Mouse (Mus musculus): ENCODE results near the gene Ryr2.
"Not testable (repeated sequence)": the region's sequence is repeated elsewhere in the genome, so short reads cannot be mapped to it uniquely, and the experiment has no call there.

Ryr2 gene

DNA sequence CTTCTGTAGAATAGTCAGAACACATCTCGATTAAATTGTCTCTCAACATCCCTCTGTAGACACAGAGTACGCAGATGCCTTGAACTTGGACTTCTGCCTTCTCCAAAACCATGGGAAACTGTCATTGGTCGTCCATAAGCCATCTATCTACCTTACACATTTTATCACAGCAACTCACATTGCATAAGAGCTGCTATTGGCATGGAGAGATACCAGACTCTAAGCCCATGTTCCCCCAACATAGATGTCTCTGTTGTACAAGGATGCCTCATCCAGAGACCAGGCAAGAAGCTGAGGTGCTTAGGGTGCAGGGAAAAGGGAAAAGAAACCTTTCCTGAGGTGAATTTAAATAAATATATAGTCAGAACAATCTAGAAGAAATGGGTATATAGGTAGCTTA lies 288.0 kb downstream of the Ryr2 start:
- ATAC-seq (ENCODE audit: insufficient number of reproducible peaks, low FRiP score, low TSS enrichment), result no peak

DNA sequence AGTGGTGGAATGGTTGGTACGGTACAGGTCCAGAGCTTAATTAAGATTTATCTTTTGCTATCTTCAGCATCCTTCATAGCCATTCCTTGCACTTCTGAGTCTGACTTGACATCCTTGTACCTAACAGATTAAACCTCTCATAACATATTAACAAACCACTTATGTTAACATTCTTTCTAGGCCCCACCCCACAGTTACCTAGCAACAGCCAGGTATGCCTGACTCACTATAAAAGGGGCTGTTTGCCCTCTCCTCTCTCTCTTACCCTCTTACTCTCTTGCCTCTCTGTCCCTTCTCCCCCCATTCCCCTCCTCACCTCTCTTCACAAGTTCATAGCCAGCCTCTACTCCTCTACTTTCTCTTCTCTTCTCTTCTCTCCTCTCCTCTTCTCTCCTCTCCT lies 297.4 kb downstream of the Ryr2 start:
- not testable (repeated sequence) for ATAC-seq (ENCODE audit: insufficient number of reproducible peaks, low FRiP score, low TSS enrichment)

DNA sequence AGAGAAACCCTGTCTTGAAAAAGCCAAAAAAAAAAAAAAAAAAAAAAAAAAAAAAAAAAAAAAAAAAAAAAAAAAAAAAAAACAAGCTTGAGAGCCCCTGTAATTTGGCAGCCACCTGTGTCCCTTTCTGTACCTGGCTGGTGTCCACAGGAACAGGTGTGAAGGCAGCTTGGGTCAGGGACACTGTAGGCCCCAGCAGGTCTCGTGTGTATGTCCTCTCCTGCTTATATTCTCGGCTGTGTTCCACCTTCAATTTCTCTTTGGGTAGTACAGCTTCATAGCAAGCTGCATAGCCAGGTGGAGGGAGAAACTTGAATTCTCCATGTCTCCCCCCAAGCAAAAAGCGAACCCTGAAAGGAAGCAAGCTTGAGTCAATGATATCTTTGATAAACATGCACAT lies 314.2 kb downstream of the Ryr2 start:
- ATAC-seq (ENCODE audit: insufficient number of reproducible peaks, low FRiP score, low TSS enrichment), result peak; percentile 92

DNA sequence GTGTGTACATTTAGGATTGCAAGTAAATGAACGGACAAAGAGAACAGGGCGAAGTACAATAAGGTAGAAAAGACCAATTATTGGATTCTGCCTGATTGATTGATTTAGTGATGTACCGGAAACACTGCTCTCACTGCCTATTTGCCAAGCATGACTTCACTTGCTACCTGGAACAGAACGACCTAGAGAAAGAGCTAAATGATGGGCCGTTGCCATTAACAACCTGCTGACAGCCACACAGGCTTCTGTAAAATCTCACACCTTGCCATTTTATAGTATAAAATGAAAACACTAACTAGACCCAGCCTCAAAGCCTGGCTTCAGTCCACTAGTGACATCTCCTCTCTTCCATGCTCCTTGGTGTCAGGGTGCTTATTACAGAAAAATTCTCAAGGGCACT lies 316.2 kb downstream of the Ryr2 start:
- ATAC-seq (ENCODE audit: insufficient number of reproducible peaks, low FRiP score, low TSS enrichment), result no peak

DNA sequence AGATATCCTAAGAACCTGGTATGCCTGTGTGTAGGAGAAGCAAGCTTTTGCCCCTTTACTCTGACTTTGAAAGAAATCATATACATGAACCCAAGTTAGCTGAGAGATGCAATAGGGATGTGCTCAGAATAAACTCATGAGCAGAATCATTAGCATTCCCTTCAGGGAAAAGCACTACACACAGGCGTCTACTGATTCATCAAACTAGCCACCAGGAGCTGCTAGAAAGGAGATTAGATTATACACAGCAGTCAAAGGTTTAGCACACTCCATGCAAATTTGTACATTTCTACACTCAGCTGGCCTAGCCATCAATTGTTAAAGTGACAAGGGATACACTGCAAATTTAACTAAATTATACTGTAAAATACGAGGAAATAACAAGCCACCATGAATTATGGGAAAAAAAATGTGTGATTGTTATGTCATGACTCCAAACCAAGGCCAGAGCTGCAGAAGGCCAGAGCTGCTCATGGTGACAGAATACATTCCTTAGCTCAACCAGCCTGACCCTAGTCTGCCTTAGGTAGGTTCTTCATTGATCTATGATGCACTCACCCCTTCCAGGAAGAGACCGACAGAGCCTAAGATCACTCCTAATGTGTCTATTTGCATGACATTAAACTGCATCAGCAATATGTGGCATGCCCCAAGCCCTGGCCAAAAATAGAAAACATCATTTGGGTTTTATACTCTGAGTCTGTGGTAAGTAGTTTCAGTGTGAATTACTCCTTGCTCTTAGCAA lies 324.2 kb downstream of the Ryr2 start:
- ATAC-seq (ENCODE audit: insufficient number of reproducible peaks, low FRiP score, low TSS enrichment), result no peak

DNA sequence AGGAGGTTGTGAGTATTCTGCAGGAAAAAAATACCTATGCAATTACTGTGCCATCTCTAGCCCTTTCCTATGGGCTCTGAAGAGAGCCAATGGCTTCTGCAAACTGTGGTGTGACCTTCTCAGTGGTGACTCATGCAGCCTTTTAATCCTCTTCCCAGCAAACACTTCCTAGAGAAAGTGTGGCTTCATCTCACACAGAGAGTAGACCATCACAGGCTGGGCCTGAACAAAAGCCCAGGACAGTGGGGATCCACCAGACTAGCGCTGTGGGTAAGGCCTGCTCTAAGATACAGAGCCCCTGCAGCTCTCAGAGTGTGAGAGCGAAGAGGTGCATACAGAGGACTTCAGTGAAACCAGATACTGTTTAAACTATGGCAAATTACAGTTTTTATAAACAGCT lies 325.7 kb downstream of the Ryr2 start:
- ATAC-seq (ENCODE audit: insufficient number of reproducible peaks, low FRiP score, low TSS enrichment), result peak; percentile 57; the same call in 1 of the 2 replicates

DNA sequence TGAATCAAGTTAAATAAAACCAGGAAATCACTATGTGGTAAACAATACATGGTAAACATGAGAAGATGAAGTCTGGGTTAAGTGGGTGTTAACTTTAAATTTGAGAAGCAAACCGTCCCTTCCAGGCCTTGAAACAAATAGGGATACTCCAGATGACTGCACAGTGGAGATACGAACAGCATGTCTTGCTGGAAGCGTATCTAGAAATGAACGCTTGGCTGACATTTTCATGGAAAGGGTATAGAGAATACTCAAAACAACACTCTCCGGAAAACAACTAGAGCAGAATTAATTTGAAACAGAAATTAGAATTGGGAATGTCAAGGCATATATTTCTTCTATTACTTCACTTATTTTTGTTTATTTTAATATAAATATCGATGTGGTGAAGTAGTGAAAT lies 329.0 kb downstream of the Ryr2 start:
- no peak for ATAC-seq (ENCODE audit: insufficient number of reproducible peaks, low FRiP score, low TSS enrichment)

DNA sequence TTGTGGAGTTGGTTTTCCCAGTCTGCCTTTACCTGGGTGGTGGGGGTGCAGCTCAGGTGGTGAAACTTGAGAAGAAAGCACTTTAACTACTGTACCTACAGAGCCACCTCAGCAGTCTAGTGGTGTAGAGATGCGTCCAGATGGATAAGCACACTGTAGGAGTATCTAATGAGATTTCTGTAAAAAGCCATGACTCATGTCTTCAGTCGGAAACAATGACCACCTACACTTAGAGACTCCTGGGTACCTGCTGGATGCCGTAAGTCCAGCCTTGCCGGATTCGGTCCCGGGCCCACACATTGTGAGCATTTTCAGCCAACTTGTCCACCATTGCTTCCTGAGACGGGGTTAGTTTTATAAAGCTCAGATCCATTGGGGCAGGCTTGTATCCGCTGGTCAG lies 334.6 kb downstream of the Ryr2 start:
- ATAC-seq (ENCODE audit: insufficient number of reproducible peaks, low FRiP score, low TSS enrichment), result no peak

DNA sequence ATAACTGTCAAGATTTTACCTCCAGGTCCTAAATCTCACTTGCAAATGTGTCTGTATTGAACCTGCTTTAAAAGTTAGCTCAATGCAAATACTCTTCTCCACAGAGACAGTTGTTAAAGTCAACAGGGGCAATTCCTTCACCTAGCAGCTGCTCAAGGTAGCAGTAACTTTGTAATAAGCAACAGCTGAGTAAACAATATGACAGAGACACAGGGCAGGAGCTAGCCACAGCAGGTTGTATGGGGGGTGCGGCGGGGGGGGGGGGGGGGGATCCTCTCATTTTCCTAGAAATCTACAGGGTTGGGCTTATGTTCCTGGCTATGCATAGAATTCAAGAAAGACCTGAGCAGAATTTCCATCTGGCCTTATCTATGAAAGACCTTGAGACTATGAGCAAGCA lies 339.8 kb downstream of the Ryr2 start:
- ATAC-seq (ENCODE audit: insufficient number of reproducible peaks, low FRiP score, low TSS enrichment), result no peak

DNA sequence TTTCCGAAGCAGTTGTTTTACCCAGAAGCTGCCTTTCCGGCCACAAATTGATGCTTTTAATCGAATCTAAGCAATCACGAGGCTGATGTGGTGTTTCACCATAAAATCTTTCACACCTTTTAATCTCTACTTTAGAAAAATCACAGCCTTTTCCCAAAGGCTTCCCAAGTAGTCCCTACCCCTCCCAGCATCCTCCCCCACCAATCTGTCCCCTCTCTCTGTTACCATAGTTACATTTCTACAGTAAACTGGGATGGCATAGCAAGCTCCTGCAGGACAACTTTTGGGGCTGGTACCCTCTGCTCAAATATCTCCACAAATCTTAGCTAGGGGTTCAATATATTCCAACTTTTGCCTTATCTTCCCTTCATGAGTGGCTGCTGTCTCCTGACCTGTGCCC lies 342.8 kb downstream of the Ryr2 start:
- ATAC-seq (ENCODE audit: insufficient number of reproducible peaks, low FRiP score, low TSS enrichment), result no peak

DNA sequence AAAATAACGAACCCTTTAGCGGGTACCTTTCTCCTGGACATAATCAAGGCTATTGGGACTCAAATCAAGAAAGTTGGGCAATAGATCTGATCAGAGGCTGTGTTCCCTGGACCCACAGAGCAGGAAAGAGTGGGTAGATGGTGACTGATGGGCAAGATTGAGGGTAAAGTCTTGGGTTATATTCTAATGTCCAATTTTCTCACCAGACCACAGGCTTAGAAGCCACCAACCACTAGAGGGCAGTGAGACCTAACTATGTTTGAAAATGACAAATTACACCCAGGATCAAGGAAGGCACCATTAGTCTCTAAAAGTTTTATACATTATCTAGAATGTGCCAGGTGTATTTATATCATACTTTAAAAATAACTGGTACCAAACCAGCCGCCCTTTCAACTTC lies 343.6 kb downstream of the Ryr2 start:
- no peak for ATAC-seq (ENCODE audit: insufficient number of reproducible peaks, low FRiP score, low TSS enrichment)

DNA sequence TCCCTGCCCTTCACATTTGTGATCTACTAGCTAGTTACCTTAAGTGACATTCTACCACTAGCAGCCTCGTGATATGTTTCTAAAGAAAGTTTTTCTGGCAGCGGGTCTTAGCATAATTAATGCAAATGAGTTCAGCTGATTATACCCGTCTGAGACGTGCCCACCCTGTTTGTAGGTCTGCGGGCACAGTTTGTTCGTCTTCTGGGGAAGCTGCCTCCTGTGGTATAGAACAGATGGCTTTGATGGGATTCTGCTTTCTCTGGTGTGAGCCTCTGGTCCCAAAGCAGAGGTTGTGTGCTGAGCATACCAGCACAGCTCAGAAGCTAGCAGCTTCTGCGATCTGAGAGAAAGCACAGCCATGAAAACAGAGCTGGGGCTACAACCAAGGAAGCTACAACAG lies 348.9 kb downstream of the Ryr2 start:
- ATAC-seq (ENCODE audit: insufficient number of reproducible peaks, low FRiP score, low TSS enrichment), result no peak

DNA sequence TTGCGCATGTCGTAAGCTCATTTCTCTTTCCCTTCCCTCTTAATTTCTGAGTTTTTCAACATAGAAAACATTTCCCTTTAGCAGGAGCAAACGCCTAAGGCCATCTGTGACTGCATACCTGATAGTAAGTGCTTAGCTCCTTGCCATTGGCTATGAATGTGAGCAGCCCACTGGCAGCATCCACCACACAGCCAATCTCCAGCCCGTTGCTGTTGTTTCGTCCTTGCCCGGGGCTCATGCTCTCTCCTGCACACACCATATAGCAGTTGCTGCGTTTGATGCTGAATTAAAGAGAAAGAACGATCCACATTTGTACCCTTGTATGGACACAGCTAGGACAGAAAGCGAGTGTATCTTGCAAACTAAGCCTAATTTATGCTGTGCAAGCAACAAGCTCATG lies 361.3 kb downstream of the Ryr2 start:
- ATAC-seq (ENCODE audit: insufficient number of reproducible peaks, low FRiP score, low TSS enrichment), result no peak

DNA sequence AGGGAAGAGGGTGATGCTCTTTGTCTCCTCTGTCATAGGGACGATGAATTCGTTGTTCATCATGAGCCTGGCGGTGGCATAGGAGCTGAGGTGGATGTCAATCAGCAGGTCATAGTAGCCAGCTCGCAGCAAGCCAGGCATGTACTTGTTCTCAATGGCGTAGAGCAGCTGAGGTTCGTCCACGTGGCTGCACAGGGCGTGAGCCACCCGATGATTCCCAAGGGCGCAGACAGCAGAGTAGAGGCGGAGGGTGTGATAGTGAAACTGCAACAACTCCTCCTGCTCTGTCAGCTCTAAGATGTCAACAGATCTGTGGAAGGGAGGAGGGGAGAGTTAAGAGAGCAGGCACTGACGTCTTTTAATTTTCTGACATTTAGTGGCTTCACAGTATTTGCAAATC lies 368.5 kb downstream of the Ryr2 start:
- no peak for ATAC-seq (ENCODE audit: insufficient number of reproducible peaks, low FRiP score, low TSS enrichment)

DNA sequence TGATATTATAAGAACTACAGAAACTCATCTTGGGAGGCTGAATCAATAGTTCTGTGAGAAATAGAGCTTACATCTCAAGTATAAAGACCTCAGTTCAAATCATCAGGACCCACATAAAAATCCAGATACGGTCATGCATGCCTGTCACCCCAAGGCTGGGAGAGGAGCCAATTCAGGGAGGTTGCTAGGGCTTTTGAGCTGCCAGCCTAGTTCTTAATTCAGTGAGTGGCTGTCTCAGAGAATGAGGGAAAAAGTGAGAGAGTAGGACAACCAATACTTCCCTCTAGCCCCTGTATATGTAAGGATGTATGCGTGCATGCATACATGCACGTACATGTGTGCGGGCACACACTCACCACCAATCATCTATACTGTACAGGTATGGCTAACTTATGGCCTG lies 390.5 kb downstream of the Ryr2 start:
- ATAC-seq (ENCODE audit: insufficient number of reproducible peaks, low FRiP score, low TSS enrichment), result no peak

DNA sequence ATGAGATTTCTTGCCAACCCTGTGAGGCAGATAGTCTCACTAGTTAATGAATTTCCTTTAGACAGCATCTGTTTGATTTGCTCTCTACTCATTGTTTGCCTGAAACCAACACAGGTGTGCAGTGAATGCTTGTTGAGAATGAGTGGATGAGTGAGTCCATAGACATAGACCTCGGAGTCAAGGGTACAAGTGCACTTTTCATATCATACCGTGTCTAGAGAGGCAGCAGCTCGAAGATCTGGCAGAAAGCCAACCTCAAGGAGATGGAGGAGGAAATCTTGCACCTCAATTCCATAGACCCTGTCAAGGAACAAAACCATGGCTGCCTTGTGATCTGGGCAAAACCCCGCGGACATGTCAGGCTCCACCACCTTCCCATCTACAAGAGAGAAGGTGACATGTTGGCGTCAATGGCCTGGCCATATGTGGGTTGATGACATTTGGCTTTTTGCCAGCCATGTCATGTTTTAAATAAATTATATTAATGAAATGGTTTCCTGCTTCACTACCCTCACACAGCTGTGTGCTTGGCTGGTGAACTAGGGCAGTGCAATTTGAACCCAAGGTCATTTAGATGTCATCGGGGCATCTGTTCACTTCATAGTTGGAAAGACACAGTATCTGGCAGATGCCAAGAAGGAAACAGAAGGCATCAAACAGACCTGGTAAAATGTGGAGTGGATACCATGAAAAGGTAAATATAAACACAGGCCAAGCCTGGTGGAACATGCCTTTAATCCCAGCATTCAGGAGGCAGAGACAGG lies 396.9 kb downstream of the Ryr2 start:
- ATAC-seq (ENCODE audit: insufficient number of reproducible peaks, low FRiP score, low TSS enrichment), result peak; percentile 61; the same call in 1 of the 2 replicates

DNA sequence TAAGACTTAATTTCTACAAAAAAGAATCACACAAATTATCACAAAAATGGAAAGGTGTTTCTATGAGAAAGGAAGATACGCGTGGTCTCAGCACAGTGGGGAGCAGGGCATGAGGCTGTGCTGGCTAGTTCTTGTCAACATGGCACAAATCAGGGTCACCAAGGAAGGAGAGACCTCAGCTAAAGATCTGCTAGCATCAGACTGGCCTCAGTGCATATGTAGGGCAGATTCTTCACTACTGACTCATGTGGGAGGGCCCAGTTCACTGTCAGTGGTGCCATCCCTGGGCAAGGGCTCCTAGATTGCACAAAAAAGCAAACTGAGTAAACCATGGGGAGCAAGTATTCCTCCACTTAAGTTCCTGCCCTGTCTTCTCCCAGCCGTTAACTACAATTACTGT lies 405.0 kb downstream of the Ryr2 start:
- no peak for ATAC-seq (ENCODE audit: insufficient number of reproducible peaks, low FRiP score, low TSS enrichment)

DNA sequence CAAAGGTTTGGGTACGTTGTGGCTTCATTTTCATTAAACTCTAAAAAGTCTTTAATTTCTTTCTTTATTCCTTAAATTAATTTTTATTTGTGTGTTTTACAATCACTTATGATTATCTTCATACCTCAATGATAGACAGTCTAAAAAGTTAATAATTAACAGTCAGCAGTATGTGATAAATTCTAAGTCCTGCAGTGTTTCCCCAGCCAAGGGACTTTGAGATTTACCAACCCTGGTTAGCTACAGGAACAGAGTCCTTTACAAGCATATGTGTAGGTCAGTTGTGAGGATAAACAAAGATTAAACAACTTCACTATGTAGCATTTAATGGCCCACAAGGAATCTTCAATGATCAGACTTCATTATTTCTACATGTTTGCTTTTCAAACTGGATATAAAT lies 410.2 kb downstream of the Ryr2 start:
- ATAC-seq (ENCODE audit: insufficient number of reproducible peaks, low FRiP score, low TSS enrichment), result no peak

DNA sequence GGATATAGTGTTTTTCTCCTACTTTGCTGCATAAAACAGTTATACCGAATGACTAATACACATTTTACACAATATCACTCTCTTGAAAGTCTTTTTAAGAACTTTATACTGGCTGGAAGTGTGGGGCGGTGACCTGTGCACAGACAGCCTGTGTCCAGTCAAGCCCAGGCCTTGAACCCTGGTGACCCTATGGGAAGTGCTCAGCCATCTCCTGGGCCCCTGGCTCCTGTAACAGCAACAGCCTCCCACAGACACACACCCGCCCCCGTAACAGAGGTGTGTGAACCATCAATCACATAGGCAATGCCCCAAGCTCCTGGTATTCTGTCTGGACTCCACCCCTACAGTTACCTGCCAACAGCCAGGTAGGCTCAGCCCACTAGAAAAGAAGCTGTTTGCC lies 424.9 kb downstream of the Ryr2 start:
- ATAC-seq (ENCODE audit: insufficient number of reproducible peaks, low FRiP score, low TSS enrichment), result no peak

DNA sequence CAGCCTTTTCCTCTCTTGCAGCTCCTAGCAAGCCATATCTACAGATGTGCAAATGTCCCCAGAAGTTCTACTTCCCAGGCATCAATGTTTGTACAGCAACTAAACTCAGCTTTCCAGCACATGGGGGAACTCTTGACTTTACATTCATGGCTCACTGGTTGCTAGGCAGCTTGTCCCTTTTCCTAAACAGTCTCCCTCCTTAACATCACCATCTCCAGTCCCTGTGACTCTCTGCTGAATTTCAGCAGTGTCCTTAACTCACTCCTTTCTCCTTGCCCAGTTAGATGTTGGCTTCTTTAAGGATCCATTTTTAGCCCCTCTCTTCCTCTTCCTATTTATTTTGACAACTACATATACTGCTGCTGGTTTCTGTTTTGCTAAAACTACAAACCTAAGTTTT lies 443.9 kb downstream of the Ryr2 start:
- ATAC-seq (ENCODE audit: insufficient number of reproducible peaks, low FRiP score, low TSS enrichment), result no peak

DNA sequence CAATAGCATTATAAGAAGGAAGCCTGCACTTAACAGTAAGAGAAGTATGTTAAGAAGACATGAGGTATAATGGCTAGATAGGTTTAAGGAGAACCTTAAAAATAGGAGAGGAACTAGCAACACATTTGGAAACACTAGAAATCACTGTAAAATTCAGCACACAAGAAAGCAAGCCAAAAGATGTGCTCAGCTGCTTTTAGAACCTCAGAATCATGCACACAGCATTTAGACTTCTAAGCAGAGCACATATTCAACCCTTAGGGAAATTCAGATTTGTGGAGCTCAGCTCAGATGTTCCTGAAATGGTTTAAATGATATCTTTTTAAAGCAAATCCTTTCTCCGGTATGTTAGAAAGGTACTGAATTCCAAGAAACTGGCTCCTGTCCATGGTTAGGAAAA lies 461.9 kb downstream of the Ryr2 start:
- ATAC-seq (ENCODE audit: insufficient number of reproducible peaks, low FRiP score, low TSS enrichment), result no peak

DNA sequence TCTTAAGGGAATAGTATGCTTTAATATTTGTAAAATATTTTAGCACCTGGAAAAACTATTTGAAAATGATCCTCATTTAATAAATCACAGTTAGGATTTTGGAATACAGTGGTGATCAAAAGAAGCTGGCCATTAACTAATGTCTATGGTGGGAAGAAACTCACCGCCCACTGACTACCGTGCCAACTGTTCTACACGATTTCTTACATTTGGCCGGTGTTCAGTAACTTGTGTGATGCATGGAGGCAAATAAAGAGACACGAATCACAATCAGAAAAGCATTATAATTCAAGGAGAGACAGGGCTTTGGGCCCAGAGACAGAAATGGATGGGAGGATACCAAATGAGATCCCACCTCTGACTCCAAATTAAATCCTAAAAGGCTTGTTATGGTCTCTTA lies 470.4 kb downstream of the Ryr2 start:
- ATAC-seq (ENCODE audit: insufficient number of reproducible peaks, low FRiP score, low TSS enrichment), result no peak

All from cerebellum, adult (tissue).